Mouse (Mus musculus): ENCODE data around the gene Slc25a35. TPM values are rescaled to one million over a fixed set of nuclear protein-coding genes. Genes with fewer than 3 reads are reported as not detected.
"Not testable (repeated sequence)": the region's sequence is repeated elsewhere in the genome, so short reads cannot be mapped to it uniquely, and the experiment has no call there.

Slc25a35 gene
- polyA plus RNA-seq, 1 experiment from 2014 or later, result 1.9 TPM

- Histone ChIP-seq H3K27ac (replicated peaks) (no peak overlapping the region), H3K4me1 (peaks cover 9% of the 10 kb centered on the region), H3K9ac (replicated peaks) (no peak overlapping the region), H3K4me2 (replicated peaks) (no peak overlapping the region), H3K36me3 (no peaks in the 10 kb centered on the region), H3K27me3 (peaks cover 13% of the 10 kb centered on the region; the same call in 1 of the 2 replicates), H3K4me3 (no peak overlapping the region), H3K9me3 (no peaks in the 10 kb centered on the region)
- no peak for ATAC-seq (ENCODE audit: low FRiP score, low read depth)
- 83% methylated on average over 2 of the region's 2 CpGs for WGBS
Measured at GRCm38 (mm10) chr11:68963405-68963804, 4.5 kb upstream of the Slc25a35 start.

- Histone ChIP-seq H3K36me3 (no peaks in the 10 kb centered on the region), H3K9ac (replicated peaks) (no peak overlapping the region), H3K4me2 (replicated peaks) (no peak overlapping the region), H3K4me3 (no peak overlapping the region), H3K9me3 (no peaks in the 10 kb centered on the region), H3K27me3 (peaks cover 22% of the 10 kb centered on the region; the same call in 1 of the 2 replicates), H3K27ac (replicated peaks) (no peak overlapping the region), H3K4me1 (peaks cover 11% of the 10 kb centered on the region)
- ATAC-seq (ENCODE audit: low FRiP score, low read depth), result no peak
Measured at GRCm38 (mm10) chr11:68965050-68965449, 2.9 kb upstream of the Slc25a35 start.

GRCm38 (mm10) chr11:68965845-68966244 lies 2.1 kb upstream of the Slc25a35 start:
- Histone ChIP-seq H3K4me1 (peaks cover 11% of the 10 kb centered on the region), H3K4me3 (no peak overlapping the region), H3K9me3 (no peaks in the 10 kb centered on the region), H3K27me3 (peaks cover 22% of the 10 kb centered on the region; the same call in 1 of the 2 replicates), H3K4me2 (replicated peaks) (no peak overlapping the region), H3K27ac (replicated peaks) (no peak overlapping the region), H3K36me3 (no peaks in the 10 kb centered on the region), H3K9ac (replicated peaks) (no peak overlapping the region)
- WGBS, result 24% methylated on average over 3 of the region's 3 CpGs
- ATAC-seq (ENCODE audit: low FRiP score, low read depth), result no peak

GRCm38 (mm10) chr11:68966554-68966953 lies 1.4 kb upstream of the Slc25a35 start:
- no peak overlapping the region for H3K4me2 ChIP-seq (replicated peaks)
- H3K4me1 ChIP-seq, result peaks cover 11% of the 10 kb centered on the region
- no peaks in the 10 kb centered on the region for H3K9me3 ChIP-seq

GRCm38 (mm10) chr11:68968752-68969151 lies 821 bp downstream of the Slc25a35 start:
- H3K4me3 ChIP-seq, result no peak overlapping the region
- H3K27me3 ChIP-seq, result peaks cover 22% of the 10 kb centered on the region; the same call in 1 of the 2 replicates
- no peaks in the 10 kb centered on the region for H3K36me3 ChIP-seq
- no peak for ATAC-seq (ENCODE audit: low FRiP score, low read depth)
- peaks cover 15% of the 10 kb centered on the region for H3K4me1 ChIP-seq
- no peak overlapping the region for H3K4me2 ChIP-seq (replicated peaks)
- no peaks in the 10 kb centered on the region for H3K9me3 ChIP-seq
- H3K27ac ChIP-seq (replicated peaks), result no peak overlapping the region
- WGBS, result 88% methylated on average over 11 of the region's 11 CpGs
- no peak overlapping the region for H3K9ac ChIP-seq (replicated peaks)

More at GRCm38 (mm10) chr11:68966554-68966953, 1.4 kb upstream of the Slc25a35 start:
- H3K27me3 ChIP-seq, result peaks cover 22% of the 10 kb centered on the region; the same call in 1 of the 2 replicates
- H3K36me3 ChIP-seq, result no peaks in the 10 kb centered on the region
- ATAC-seq (ENCODE audit: low FRiP score, low read depth), result no peak
- no peak overlapping the region for H3K4me3 ChIP-seq
- H3K27ac ChIP-seq (replicated peaks), result no peak overlapping the region
- WGBS, result 63% methylated on average over 1 of the region's 1 CpGs
- no peak overlapping the region for H3K9ac ChIP-seq (replicated peaks)

- Histone ChIP-seq H3K4me3 (no peak overlapping the region), H3K27me3 (peaks cover 33% of the 10 kb centered on the region), H3K4me2 (replicated peaks) (no peak overlapping the region), H3K36me3 (no peaks in the 10 kb centered on the region), H3K9me3 (no peaks in the 10 kb centered on the region), H3K27ac (replicated peaks) (no peak overlapping the region), H3K9ac (replicated peaks) (no peak overlapping the region), H3K4me1 (peaks cover 20% of the 10 kb centered on the region)
- 80% methylated on average over 4 of the region's 4 CpGs for whole genome bisulfite sequencing
- ATAC-seq (ENCODE audit: low FRiP score, low read depth), result no peak
Measured at GRCm38 (mm10) chr11:68970232-68970631, 2.3 kb downstream of the Slc25a35 start.

- ATAC-seq (ENCODE audit: low FRiP score, low read depth), result peak; percentile 85
- Histone ChIP-seq H3K4me3 (peak overlapping the region; percentile 50), H3K27me3 (peaks cover 24% of the 10 kb centered on the region), H3K4me1 (peaks cover 10% of the 10 kb centered on the region), H3K4me2 (replicated peaks) (peak overlapping the region; percentile 65), H3K9ac (replicated peaks) (peak overlapping the region; percentile 37)
- H3K9me3 ChIP-seq; H3K27ac ChIP-seq (replicated peaks); H3K36me3 ChIP-seq: not testable (repeated sequence)
- WGBS, result under 1% methylated on average over 38 of the region's 38 CpGs
Measured at GRCm38 (mm10) chr11:68973250-68974058, 5.5 kb downstream of the Slc25a35 start.

GRCm38 (mm10) chr11:68974059-68974450 lies 6.1 kb downstream of the Slc25a35 start:
- Histone ChIP-seq H3K4me2 (replicated peaks) (peak overlapping the region; percentile 65), H3K36me3 (no peaks in the 10 kb centered on the region), H3K27ac (replicated peaks) (no peak overlapping the region), H3K4me3 (peak overlapping the region; percentile 50), H3K9me3 (no peaks in the 10 kb centered on the region), H3K4me1 (peaks cover 9% of the 10 kb centered on the region; the same call in 1 of the 2 replicates), H3K27me3 (peaks cover 18% of the 10 kb centered on the region), H3K9ac (replicated peaks) (peak overlapping the region; percentile 37; the same call in 1 of the 2 replicates)
- 28% methylated on average over 6 of the region's 6 CpGs for WGBS
- peak; percentile 23; the same call in 1 of the 2 replicates for ATAC-seq (ENCODE audit: low FRiP score, low read depth)

- H3K27me3 ChIP-seq, result peaks cover 15% of the 10 kb centered on the region; the same call in 1 of the 2 replicates
- H3K4me2 ChIP-seq (replicated peaks), result peak within 1 kb of the TSS; percentile 65
- H3K4me1 ChIP-seq, result peaks cover 9% of the 10 kb centered on the region; the same call in 1 of the 2 replicates
- peak within 1 kb of the TSS; percentile 50 for H3K4me3 ChIP-seq
- no peaks in the 10 kb centered on the region for H3K9me3 ChIP-seq
- H3K9ac ChIP-seq (replicated peaks), result peak within 1 kb of the TSS; percentile 37; the same call in 1 of the 2 replicates
- no peak within 1 kb of the TSS for H3K27ac ChIP-seq (replicated peaks)
- ATAC-seq (ENCODE audit: low FRiP score, low read depth), result no peak
- H3K36me3 ChIP-seq, result no peaks in the 10 kb centered on the region
- WGBS, result 82% methylated on average over 7 of the region's 7 CpGs
Measured at GRCm38 (mm10) chr11:68975085-68975484, 7.2 kb downstream of the Slc25a35 start, which contains the start of gene Rangrf. TSS of gene Rangrf (minus strand) at chr11:68975185.

GRCm38 (mm10) chr11:68975601-68976000 lies 7.7 kb downstream of the Slc25a35 start:
- WGBS, result 91% methylated on average over 1 of the region's 1 CpGs
- no peaks in the 10 kb centered on the region for H3K9me3 ChIP-seq
- H3K4me1 ChIP-seq, result peaks cover 9% of the 10 kb centered on the region; the same call in 1 of the 2 replicates
- no peak for ATAC-seq (ENCODE audit: low FRiP score, low read depth)
- H3K27me3 ChIP-seq, result peaks cover 15% of the 10 kb centered on the region; the same call in 1 of the 2 replicates
- H3K9ac ChIP-seq (replicated peaks), result no peak overlapping the region
- H3K36me3 ChIP-seq, result no peaks in the 10 kb centered on the region
- no peak overlapping the region for H3K4me2 ChIP-seq (replicated peaks)
- no peak overlapping the region for H3K4me3 ChIP-seq
- no peak overlapping the region for H3K27ac ChIP-seq (replicated peaks)

GRCm38 (mm10) chr11:68979320-68979733 lies 11.4 kb downstream of the Slc25a35 start:
- no peaks in the 10 kb centered on the region for H3K4me1 ChIP-seq

GRCm38 (mm10) chr11:68980919-68981318 lies 13.0 kb downstream of the Slc25a35 start:
- no peak overlapping the region for H3K4me3 ChIP-seq
- peaks cover 3% of the 10 kb centered on the region for H3K36me3 ChIP-seq
- ATAC-seq (ENCODE audit: low FRiP score, low read depth), result no peak
- H3K4me2 ChIP-seq (replicated peaks), result no peak overlapping the region
- H3K27ac ChIP-seq (replicated peaks), result no peak overlapping the region
- 75% methylated on average over 3 of the region's 3 CpGs for WGBS
- no peaks in the 10 kb centered on the region for H3K27me3 ChIP-seq
- no peaks in the 10 kb centered on the region for H3K9me3 ChIP-seq
- no peak overlapping the region for H3K9ac ChIP-seq (replicated peaks)
- H3K4me1 ChIP-seq, result no peaks in the 10 kb centered on the region

More at GRCm38 (mm10) chr11:68979320-68979733, 11.4 kb downstream of the Slc25a35 start:
- Histone ChIP-seq H3K27ac (replicated peaks) (no peak overlapping the region), H3K36me3 (no peaks in the 10 kb centered on the region), H3K4me2 (replicated peaks) (no peak overlapping the region), H3K9me3 (no peaks in the 10 kb centered on the region), H3K9ac (replicated peaks) (no peak overlapping the region), H3K27me3 (peaks cover 11% of the 10 kb centered on the region; the same call in 1 of the 2 replicates), H3K4me3 (no peak overlapping the region)
- no peak for ATAC-seq (ENCODE audit: low FRiP score, low read depth)
- 74% methylated on average over 5 of the region's 5 CpGs for WGBS
